Mouse (Mus musculus): ENCODE measurements around the gene Sema4c. TPM values are rescaled to one million over a fixed set of nuclear protein-coding genes. Genes with fewer than 3 reads are reported as not detected.
A peak's percentile ranks its signal among the peaks of the same experiment; 100 is the strongest.

Sema4c gene
- polyA plus RNA-seq, 1 experiment from 2014 or later: 3.1 TPM

GRCm38 (mm10) chr1:36593099-36593498 lies 35.0 kb upstream of the Sema4c start:
- no peak for ATAC-seq (ENCODE audit: low FRiP score)
- Histone ChIP-seq H3K27ac (no peak overlapping the region), H3K9ac (no peak overlapping the region), H3K4me1 (replicated peaks; ENCODE audit: control insufficient read depth, insufficient read depth, low read length) (peaks cover 31% of the 10 kb centered on the region), H3K9me3 (ENCODE audit: control insufficient read depth, low read length) (no peaks in the 10 kb centered on the region), H3K4me2 (replicated peaks) (no peak overlapping the region), H3K4me3 (replicated peaks; ENCODE audit: low read length) (no peak overlapping the region), H3K36me3 (replicated peaks; ENCODE audit: control insufficient read depth, insufficient read depth) (no peaks in the 10 kb centered on the region), H3K27me3 (ENCODE audit: control insufficient read depth, insufficient read depth, low read length) (no peaks in the 10 kb centered on the region)
- WGBS: 0% methylated on average over 1 of the region's 1 CpGs
- no peak for DNase-seq (ENCODE audit: low spot score)

GRCm38 (mm10) chr1:36591408-36591807 lies 33.3 kb upstream of the Sema4c start:
- no peak for ATAC-seq (ENCODE audit: low FRiP score)
- H3K4me2 ChIP-seq (replicated peaks): no peak overlapping the region
- DNase-seq (ENCODE audit: low spot score): no peak
- H3K9ac ChIP-seq: no peak overlapping the region
- H3K27me3 ChIP-seq (ENCODE audit: control insufficient read depth, insufficient read depth, low read length): no peaks in the 10 kb centered on the region
- no peak overlapping the region for H3K27ac ChIP-seq
- no peaks in the 10 kb centered on the region for H3K36me3 ChIP-seq (replicated peaks; ENCODE audit: control insufficient read depth, insufficient read depth)
- H3K9me3 ChIP-seq (ENCODE audit: control insufficient read depth, low read length): no peaks in the 10 kb centered on the region
- WGBS: 85% methylated on average over 2 of the region's 2 CpGs
- H3K4me3 ChIP-seq (replicated peaks; ENCODE audit: low read length): no peak overlapping the region
- peaks cover 31% of the 10 kb centered on the region for H3K4me1 ChIP-seq (replicated peaks; ENCODE audit: control insufficient read depth, insufficient read depth, low read length)

DNA sequence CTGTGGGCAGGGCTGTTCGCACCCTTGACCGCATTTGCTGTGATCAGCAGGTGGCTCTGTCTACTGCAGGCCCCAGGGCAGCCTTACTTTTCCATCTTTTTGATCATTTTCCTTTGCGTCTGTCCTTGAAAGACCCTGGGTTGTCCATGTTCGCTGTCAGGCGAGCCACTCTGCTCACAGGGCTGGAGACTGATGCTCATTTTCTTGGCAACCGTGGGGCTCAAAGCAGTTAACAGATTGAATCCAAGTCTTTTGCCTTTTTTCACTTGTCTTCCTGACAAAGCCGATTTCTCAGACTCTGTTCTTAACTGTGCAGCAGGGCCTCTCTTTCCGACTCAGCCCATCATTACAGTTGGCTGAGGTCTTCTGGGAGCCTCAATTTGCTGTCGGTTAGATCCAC lies 32.5 kb upstream of the Sema4c start:
- Histone ChIP-seq H3K27me3 (ENCODE audit: control insufficient read depth, insufficient read depth, low read length) (no peaks in the 10 kb centered on the region), H3K4me3 (replicated peaks; ENCODE audit: low read length) (no peak overlapping the region)

DNA sequence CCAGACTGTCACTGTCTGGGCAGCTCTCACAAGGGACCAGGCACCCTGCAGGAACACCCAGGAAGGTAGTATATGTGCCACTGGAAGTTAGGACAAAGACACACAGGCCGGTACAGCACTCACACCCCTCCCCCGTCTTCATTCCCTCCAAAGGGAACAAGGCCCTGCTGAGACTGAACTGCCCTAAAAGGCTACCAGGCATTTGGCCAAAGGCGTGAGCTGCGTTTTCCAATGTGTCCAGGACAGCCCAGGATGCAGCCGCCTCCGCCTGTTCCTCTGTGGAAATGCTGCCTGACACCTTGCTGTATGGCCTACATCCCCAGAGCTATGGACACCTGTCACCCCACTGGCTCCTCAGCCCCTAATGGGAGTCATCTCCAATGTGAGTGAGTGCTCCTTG lies 31.3 kb upstream of the Sema4c start:
- Histone ChIP-seq H3K27me3 (ENCODE audit: control insufficient read depth, insufficient read depth, low read length) (no peaks in the 10 kb centered on the region; the same call in 1 of the 2 replicates), H3K27ac (no peak overlapping the region), H3K36me3 (replicated peaks; ENCODE audit: control insufficient read depth, insufficient read depth) (no peaks in the 10 kb centered on the region), H3K9me3 (ENCODE audit: control insufficient read depth, low read length) (no peaks in the 10 kb centered on the region), H3K4me1 (replicated peaks; ENCODE audit: control insufficient read depth, insufficient read depth, low read length) (peaks cover 21% of the 10 kb centered on the region), H3K9ac (no peak overlapping the region), H3K4me3 (replicated peaks; ENCODE audit: low read length) (no peak overlapping the region), H3K4me2 (replicated peaks) (no peak overlapping the region)
- 41% methylated on average over 6 of the region's 6 CpGs for WGBS
- ATAC-seq (ENCODE audit: low FRiP score) (no peak), DNase-seq (ENCODE audit: low spot score) (no peak)

More for the DNA sequence above, 32.5 kb upstream of the Sema4c start:
- H3K9me3 ChIP-seq (ENCODE audit: control insufficient read depth, low read length): no peaks in the 10 kb centered on the region
- DNase-seq (ENCODE audit: low spot score): no peak
- no peaks in the 10 kb centered on the region for H3K36me3 ChIP-seq (replicated peaks; ENCODE audit: control insufficient read depth, insufficient read depth)
- no peak overlapping the region for H3K27ac ChIP-seq
- peaks cover 29% of the 10 kb centered on the region for H3K4me1 ChIP-seq (replicated peaks; ENCODE audit: control insufficient read depth, insufficient read depth, low read length)
- 63% methylated on average over 9 of the region's 9 CpGs for WGBS
- ATAC-seq (ENCODE audit: low FRiP score): no peak
- H3K4me2 ChIP-seq (replicated peaks): no peak overlapping the region
- no peak overlapping the region for H3K9ac ChIP-seq

DNA sequence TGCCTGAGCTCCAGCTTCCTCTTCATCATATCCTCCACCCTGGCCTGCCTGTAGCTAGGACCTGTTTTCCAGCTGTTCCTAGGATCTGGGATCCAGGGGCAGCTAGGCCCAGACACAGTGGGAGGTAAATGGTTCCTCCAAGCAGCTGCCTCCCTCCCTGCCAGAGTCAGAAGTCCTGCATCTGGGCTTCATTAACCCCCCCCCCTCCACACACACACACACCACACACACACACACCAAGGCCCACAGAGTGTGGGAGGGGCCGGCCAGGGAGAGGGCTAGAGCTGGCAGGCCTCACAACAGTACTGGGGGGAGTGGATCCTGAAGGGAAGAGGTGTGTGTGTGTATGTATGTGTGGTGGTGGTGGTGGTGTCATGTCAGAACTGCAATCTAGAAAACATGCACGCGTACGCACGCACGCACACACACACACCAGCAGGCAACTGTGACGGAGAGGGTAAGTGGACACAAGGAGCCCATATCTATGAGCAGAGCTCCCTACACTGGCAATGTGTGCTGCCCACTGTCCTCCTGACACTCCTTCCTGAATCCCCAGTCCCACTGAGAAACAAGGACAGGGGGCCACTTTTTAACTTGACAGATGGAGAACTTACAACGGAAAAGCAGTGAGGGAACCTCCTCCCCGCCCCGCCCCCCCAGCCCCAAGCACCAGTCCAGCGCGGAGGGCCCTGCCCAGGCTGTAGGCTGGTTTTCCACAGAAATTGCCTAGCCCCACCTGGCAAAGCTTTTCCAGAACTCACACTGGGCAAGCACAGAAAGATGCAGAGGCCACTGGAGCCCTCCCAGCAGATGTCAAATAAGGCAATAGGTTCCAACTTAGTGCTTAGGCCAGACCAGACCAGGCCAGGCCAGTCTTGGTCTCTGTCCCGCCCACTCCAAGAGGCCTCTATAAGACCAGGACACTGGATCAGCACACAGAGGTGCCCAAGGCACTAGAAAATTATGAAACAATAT lies 30.6 kb upstream of the Sema4c start:
- Histone ChIP-seq H3K9ac (0 out of 2 replicates have a peak overlapping the region, but pooled peaks have one; percentile 3), H3K9me3 (ENCODE audit: control insufficient read depth, low read length) (no peaks in the 10 kb centered on the region), H3K4me2 (replicated peaks) (no peak overlapping the region), H3K27me3 (ENCODE audit: control insufficient read depth, insufficient read depth, low read length) (no peaks in the 10 kb centered on the region; the same call in 1 of the 2 replicates), H3K4me3 (replicated peaks; ENCODE audit: low read length) (no peak overlapping the region), H3K4me1 (replicated peaks; ENCODE audit: control insufficient read depth, insufficient read depth, low read length) (peaks cover 21% of the 10 kb centered on the region), H3K27ac (0 out of 2 replicates have a peak overlapping the region, but pooled peaks have one; percentile 14), H3K36me3 (replicated peaks; ENCODE audit: control insufficient read depth, insufficient read depth) (no peaks in the 10 kb centered on the region)
- DNase-seq (ENCODE audit: low spot score) (no peak), ATAC-seq (ENCODE audit: low FRiP score) (peak; percentile 32; the same call in 1 of the 2 replicates)
- 68% methylated on average over 12 of the region's 13 CpGs for WGBS

DNA sequence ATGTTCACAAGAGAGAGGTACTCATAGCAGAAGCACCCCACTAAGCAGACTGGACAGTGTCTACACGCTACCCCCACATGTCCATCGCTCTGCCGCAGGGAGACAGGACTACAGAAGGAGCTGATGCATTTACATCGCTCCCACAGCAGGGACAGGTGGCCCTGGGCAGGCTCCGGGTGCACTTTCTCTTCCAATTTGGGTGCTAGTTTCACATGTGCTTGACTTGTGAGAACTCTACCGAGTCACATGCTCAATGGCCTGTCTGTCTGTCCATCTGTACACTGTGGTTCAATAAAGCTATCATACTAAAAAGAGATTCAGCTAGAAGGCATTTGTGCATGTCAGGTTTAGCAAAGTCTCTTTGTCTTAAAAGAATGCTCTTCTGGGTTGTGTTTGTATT lies 29.7 kb upstream of the Sema4c start:
- 91% methylated on average over 6 of the region's 6 CpGs for WGBS
- Histone ChIP-seq H3K4me2 (replicated peaks) (no peak overlapping the region), H3K36me3 (replicated peaks; ENCODE audit: control insufficient read depth, insufficient read depth) (no peaks in the 10 kb centered on the region), H3K27ac (no peak overlapping the region), H3K9me3 (ENCODE audit: control insufficient read depth, low read length) (no peaks in the 10 kb centered on the region), H3K27me3 (ENCODE audit: control insufficient read depth, insufficient read depth, low read length) (no peaks in the 10 kb centered on the region; the same call in 1 of the 2 replicates), H3K4me1 (replicated peaks; ENCODE audit: control insufficient read depth, insufficient read depth, low read length) (peaks cover 21% of the 10 kb centered on the region), H3K4me3 (replicated peaks; ENCODE audit: low read length) (no peak overlapping the region), H3K9ac (no peak overlapping the region)
- ATAC-seq (ENCODE audit: low FRiP score) (no peak), DNase-seq (ENCODE audit: low spot score) (no peak)

GRCm38 (mm10) chr1:36586288-36586687 lies 28.1 kb upstream of the Sema4c start:
- H3K9ac ChIP-seq: no peak overlapping the region
- no peak overlapping the region for H3K27ac ChIP-seq
- peaks cover 21% of the 10 kb centered on the region for H3K4me1 ChIP-seq (replicated peaks; ENCODE audit: control insufficient read depth, insufficient read depth, low read length)
- H3K4me3 ChIP-seq (replicated peaks; ENCODE audit: low read length): no peak overlapping the region
- no peak overlapping the region for H3K4me2 ChIP-seq (replicated peaks)
- no peaks in the 10 kb centered on the region for H3K36me3 ChIP-seq (replicated peaks; ENCODE audit: control insufficient read depth, insufficient read depth)
- ATAC-seq (ENCODE audit: low FRiP score) (no peak), DNase-seq (ENCODE audit: low spot score) (no peak)
- WGBS: 46% methylated on average over 4 of the region's 4 CpGs
- no peaks in the 10 kb centered on the region for H3K9me3 ChIP-seq (ENCODE audit: control insufficient read depth, low read length)
- H3K27me3 ChIP-seq (ENCODE audit: control insufficient read depth, insufficient read depth, low read length): no peaks in the 10 kb centered on the region; the same call in 1 of the 2 replicates

- H3K9me3 ChIP-seq (ENCODE audit: control insufficient read depth, low read length): no peaks in the 10 kb centered on the region
- no peaks in the 10 kb centered on the region; the same call in 1 of the 2 replicates for H3K27me3 ChIP-seq (ENCODE audit: control insufficient read depth, insufficient read depth, low read length)
- H3K4me2 ChIP-seq (replicated peaks): no peak overlapping the region
- no peak overlapping the region for H3K9ac ChIP-seq
- no peaks in the 10 kb centered on the region for H3K36me3 ChIP-seq (replicated peaks; ENCODE audit: control insufficient read depth, insufficient read depth)
- H3K4me3 ChIP-seq (replicated peaks; ENCODE audit: low read length): no peak overlapping the region
- peaks cover 21% of the 10 kb centered on the region for H3K4me1 ChIP-seq (replicated peaks; ENCODE audit: control insufficient read depth, insufficient read depth, low read length)
- no peak for ATAC-seq (ENCODE audit: low FRiP score)
- WGBS: 83% methylated on average over 8 of the region's 8 CpGs
- no peak for DNase-seq (ENCODE audit: low spot score)
- no peak overlapping the region for H3K27ac ChIP-seq
Measured at GRCm38 (mm10) chr1:36583408-36584116, 25.4 kb upstream of the Sema4c start.

DNA sequence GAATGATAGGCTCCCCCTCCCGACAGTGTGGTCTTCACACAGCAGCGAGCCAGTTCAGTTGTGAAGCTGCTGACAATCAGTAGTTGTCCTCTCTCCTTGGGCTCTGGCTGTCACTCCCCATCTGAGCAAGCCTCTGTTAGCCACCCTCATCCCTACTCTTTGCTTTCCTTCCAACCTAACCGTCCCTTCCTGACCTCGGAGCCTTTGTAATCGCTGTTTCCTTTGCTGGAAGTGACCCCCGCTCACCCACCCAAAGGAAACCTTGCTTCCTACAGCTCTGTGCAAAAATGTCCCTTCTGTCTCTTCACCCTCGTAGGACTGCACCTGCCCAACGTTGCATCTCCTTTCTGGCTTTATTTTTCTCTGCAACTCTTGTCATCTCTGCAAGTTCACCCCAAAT lies 24.1 kb upstream of the Sema4c start:
- no peaks in the 10 kb centered on the region for H3K9me3 ChIP-seq (ENCODE audit: control insufficient read depth, low read length)
- peaks cover 17% of the 10 kb centered on the region for H3K4me1 ChIP-seq (replicated peaks; ENCODE audit: control insufficient read depth, insufficient read depth, low read length)
- WGBS: 81% methylated on average over 8 of the region's 8 CpGs
- ATAC-seq (ENCODE audit: low FRiP score) (no peak), DNase-seq (ENCODE audit: low spot score) (no peak)
- H3K9ac ChIP-seq: no peak overlapping the region
- no peaks in the 10 kb centered on the region for H3K36me3 ChIP-seq (replicated peaks; ENCODE audit: control insufficient read depth, insufficient read depth)
- no peak overlapping the region for H3K4me2 ChIP-seq (replicated peaks)
- no peak overlapping the region for H3K4me3 ChIP-seq (replicated peaks; ENCODE audit: low read length)
- H3K27ac ChIP-seq: no peak overlapping the region
- H3K27me3 ChIP-seq (ENCODE audit: control insufficient read depth, insufficient read depth, low read length): no peaks in the 10 kb centered on the region; the same call in 1 of the 2 replicates
